Mouse (Mus musculus) neural tube, embryonic 15.5 days (tissue): Measurements from ENCODE around the gene Masp1. TPM values are rescaled to one million over a fixed set of nuclear protein-coding genes. Genes with fewer than 3 reads are reported as not detected.
A peak's percentile ranks its signal among the peaks of the same experiment; 100 is the strongest.

Experiments used
- ATAC-seq: fragments of 200-750 bp; cut with Nextera tagmentation; 2 replicates; pipeline ENCODE4 v1.8.0; 2017; ENCODE audit warnings: mild to moderate bottlenecking, moderate TSS enrichment, moderate library complexity; ENCODE audit not compliant: low FRiP score
- H3K27ac ChIP-seq: fragments of 300-500 bp; sonication (generic); replicated peaks from 2 replicates; pipeline ENCODE4 v1.5.1; 2015; ENCODE audit warnings: mild to moderate bottlenecking, inconsistent platforms
- H3K27me3 ChIP-seq: fragments of 300-500 bp; sonication (generic); replicated peaks from 2 replicates; pipeline ENCODE4 v1.6.1; 2015; ENCODE audit warnings: inconsistent platforms
- H3K36me3 ChIP-seq: fragments of 300-500 bp; sonication (generic); 2 replicates; pipeline ENCODE4 v1.6.1; 2015; ENCODE audit warnings: inconsistent platforms
- H3K4me1 ChIP-seq: fragments of 300-500 bp; sonication (generic); 2 replicates; pipeline ENCODE4 v1.6.1; 2015; ENCODE audit warnings: inconsistent platforms
- H3K4me2 ChIP-seq: fragments of 300-500 bp; sonication (generic); 2 replicates; pipeline ENCODE4 v1.6.1; 2015; ENCODE audit warnings: inconsistent platforms, mild to moderate bottlenecking, moderate library complexity
- H3K4me3 ChIP-seq: fragments of 300-500 bp; sonication (generic); replicated peaks from 2 replicates; pipeline ENCODE4 v1.5.1; 2015; ENCODE audit warnings: mild to moderate bottlenecking, inconsistent platforms
- H3K9ac ChIP-seq: fragments of 300-500 bp; sonication (generic); replicated peaks from 2 replicates; pipeline ENCODE4 v1.6.1; 2015; ENCODE audit warnings: mild to moderate bottlenecking, inconsistent platforms
- H3K9me3 ChIP-seq: fragments of 300-500 bp; sonication (generic); replicated peaks from 2 replicates; pipeline ENCODE4 v1.6.1; 2016; ENCODE audit warnings: inconsistent platforms
- WGBS: fragments of 180-500 bp; shearing (Covaris S2); methylation state at CpG from one replicate; pipeline ENCODE4 v1.1.7; 2015; ENCODE audit warnings: mixed read lengths; 5-methylcytosine and 5-hydroxymethylcytosine counted together
- polyA plus RNA-seq: library from polyadenylated mRNA; unstranded; fragments of >200 nt; fragmentation: Nextera tagmentation; extraction: Ambion mirVana; gene quantifications from 2 replicates; pipeline ENCODE4 v1.2.1, GENCODE M21; 2015

The Masp1 gene
- polyA plus RNA-seq = 23.0 and 25.6 TPM in 2 replicates

DNA sequence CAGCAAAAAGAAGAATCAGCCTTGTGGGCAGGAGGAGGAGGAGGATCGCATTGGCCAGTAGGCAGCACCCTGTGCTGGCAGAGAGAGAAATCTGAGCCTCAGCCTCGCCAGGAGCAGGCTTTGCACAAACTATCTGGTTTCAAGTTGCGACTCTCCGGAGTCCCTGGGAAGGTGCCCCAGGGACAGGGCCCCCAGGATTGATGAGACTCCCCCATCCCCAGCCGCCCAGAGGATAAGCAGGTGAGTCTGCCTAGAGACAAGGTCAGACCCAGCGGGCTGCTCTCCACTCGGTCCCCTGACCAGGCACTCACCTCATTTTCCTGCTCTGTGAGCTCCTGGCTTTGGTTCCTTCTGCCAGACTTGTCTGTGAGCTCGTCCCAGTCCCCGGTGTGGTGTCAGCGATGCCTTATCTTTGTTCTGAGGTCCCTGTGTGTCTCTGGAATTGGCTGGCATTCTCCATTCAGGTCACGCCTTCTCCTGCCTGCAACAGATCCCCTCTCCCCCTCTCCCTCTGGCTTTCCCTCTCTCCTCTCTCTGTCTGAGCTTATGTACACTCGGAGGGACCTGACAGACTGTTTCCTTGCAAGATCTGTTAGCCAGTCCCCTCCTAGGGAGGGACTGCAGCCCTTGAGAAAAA, at the start of gene Masp1, which contains the start of gene Rtp4:
Gene Masp1, minus strand, starts transcription at position 581 of the 637 bp plus-strand sequence.
Gene Rtp4, plus strand, starts transcription at position 57 of the 637 bp plus-strand sequence.
- H3K27me3 ChIP-seq = no peaks in the 10 kb centered on the region
- peak within 1 kb of the TSS; percentile 64 for H3K4me2 ChIP-seq
- no peaks in the 10 kb centered on the region for H3K9me3 ChIP-seq
- 2% methylated on average over 12 of the region's 12 CpGs for WGBS
- H3K9ac ChIP-seq = peak within 1 kb of the TSS; percentile 49
- peaks cover 73% of the 10 kb centered on the region for H3K4me1 ChIP-seq
- H3K27ac ChIP-seq = peak within 1 kb of the TSS; percentile 88
- peak within 1 kb of the TSS; percentile 44 for H3K4me3 ChIP-seq
- no peaks in the 10 kb centered on the region for H3K36me3 ChIP-seq
- peak; percentile 81 for ATAC-seq

DNA sequence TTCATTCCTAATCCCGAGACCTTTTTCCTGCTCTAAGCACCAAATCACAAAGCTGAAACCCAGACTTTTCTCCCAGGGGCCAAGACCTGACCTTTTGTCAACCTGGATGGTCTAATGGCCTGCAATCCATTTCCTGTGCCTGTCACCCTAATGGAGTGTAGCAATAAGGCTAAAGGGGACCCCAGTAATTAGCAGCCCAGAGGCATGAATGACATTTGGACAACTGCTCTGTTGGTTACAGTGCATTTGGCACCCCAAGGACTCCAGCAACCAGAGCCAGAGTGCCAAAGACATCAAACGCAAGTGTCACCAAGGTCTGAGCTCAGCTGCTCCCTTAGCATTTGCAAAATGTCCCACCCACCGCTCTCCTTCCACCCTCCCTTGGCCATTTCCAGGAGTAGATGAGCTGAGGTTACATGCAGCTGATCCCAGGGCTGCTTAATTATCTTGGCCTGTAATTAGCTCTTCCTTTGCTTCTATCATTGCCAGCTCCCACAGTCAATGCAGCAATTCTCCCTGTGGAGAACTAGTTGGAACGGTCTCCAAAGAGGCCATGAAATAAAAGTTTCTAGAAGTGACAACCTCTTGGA, 47.8 kb upstream of the Masp1 start:
- Histone ChIP-seq H3K36me3 (no peaks in the 10 kb centered on the region), H3K4me3 (no peak overlapping the region), H3K27me3 (no peaks in the 10 kb centered on the region), H3K9ac (no peak overlapping the region), H3K9me3 (no peaks in the 10 kb centered on the region), H3K4me1 (no peaks in the 10 kb centered on the region), H3K27ac (no peak overlapping the region), H3K4me2 (no peak overlapping the region)
- 31% methylated on average over 4 of the region's 4 CpGs for WGBS
- no peak for ATAC-seq

DNA sequence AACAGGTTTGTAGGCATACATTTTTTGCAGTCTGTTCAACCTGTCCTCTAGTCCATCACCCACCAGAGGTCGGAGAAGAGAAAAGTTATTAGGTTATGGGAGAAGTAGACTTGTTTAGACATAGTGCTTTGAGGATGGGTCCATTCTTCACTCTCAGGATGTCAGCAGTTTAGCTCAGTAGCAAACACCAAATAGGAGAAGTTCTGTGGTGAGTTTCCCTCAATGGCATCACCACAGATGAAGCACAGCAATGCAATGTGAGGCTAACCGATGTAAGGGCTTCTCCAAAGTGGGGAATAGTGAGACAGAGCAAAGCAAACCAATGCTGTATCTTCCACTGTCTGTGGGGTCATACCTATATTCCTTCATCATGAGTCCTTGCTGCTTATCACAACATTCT, 37.1 kb upstream of the Masp1 start:
- no peak for ATAC-seq
- no peak overlapping the region for H3K4me2 ChIP-seq
- no peaks in the 10 kb centered on the region for H3K9me3 ChIP-seq
- no peak overlapping the region for H3K27ac ChIP-seq
- H3K4me3 ChIP-seq = no peak overlapping the region
- H3K36me3 ChIP-seq = no peaks in the 10 kb centered on the region
- WGBS = 90% methylated on average over 2 of the region's 2 CpGs
- no peak overlapping the region for H3K9ac ChIP-seq
- H3K27me3 ChIP-seq = no peaks in the 10 kb centered on the region
- H3K4me1 ChIP-seq = 0 out of 2 replicates have a peak, but pooled peaks cover 2% of the 10 kb centered on the region

DNA sequence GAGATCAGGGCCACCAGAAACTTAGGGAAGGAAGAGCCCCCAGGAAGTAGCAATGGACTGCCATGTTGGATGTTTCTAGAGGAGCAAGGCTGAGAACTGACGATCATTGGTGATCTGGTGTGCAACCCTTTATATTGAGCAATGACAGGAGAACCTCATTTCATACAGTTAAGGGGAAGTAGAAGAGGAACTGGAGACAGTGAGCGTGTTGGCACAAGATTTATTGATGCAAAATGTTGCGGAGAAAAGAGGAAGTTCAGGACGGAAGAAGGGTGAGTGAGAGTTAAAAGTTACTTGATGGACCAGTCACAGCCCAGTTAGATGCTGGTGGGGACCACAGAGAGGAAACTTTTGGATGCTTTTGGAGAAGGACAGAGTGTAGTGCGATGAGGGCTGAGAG, 36.6 kb upstream of the Masp1 start:
- 90% methylated on average over 5 of the region's 5 CpGs for WGBS
- H3K27me3 ChIP-seq = no peaks in the 10 kb centered on the region
- no peak overlapping the region for H3K4me3 ChIP-seq
- no peak overlapping the region for H3K4me2 ChIP-seq
- H3K36me3 ChIP-seq = no peaks in the 10 kb centered on the region
- no peak overlapping the region for H3K27ac ChIP-seq
- no peak overlapping the region for H3K9ac ChIP-seq
- 0 out of 2 replicates have a peak, but pooled peaks cover 2% of the 10 kb centered on the region for H3K4me1 ChIP-seq
- no peaks in the 10 kb centered on the region for H3K9me3 ChIP-seq
- ATAC-seq = no peak

DNA sequence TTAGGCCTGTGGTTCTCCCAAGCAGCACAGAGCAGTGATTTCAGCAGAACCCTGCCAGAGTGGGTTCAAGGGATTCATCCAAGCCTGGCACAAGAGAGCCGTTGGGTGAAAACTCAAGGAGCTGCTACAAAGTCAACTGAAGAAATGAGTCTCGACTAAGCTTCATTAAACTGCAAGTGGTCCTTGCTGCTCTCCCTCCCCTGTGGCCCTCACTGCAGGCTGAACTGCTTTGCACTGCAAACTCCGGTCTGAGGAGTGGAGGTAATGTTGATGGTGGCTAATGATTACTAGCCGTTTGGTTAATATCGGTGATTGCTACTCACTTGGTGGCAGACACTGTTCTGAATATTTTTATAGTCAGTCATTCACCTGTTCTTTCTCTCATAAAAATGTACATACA, 34.1 kb upstream of the Masp1 start:
- Histone ChIP-seq H3K4me1 (peaks cover 5% of the 10 kb centered on the region; the same call in 1 of the 2 replicates), H3K4me2 (no peak overlapping the region), H3K9ac (no peak overlapping the region), H3K27ac (no peak overlapping the region), H3K36me3 (no peaks in the 10 kb centered on the region), H3K9me3 (no peaks in the 10 kb centered on the region), H3K4me3 (no peak overlapping the region), H3K27me3 (no peaks in the 10 kb centered on the region)
- 56% methylated on average over 5 of the region's 5 CpGs for WGBS
- 0 out of 2 replicates have a peak, but pooled peaks have one; percentile 25 for ATAC-seq

DNA sequence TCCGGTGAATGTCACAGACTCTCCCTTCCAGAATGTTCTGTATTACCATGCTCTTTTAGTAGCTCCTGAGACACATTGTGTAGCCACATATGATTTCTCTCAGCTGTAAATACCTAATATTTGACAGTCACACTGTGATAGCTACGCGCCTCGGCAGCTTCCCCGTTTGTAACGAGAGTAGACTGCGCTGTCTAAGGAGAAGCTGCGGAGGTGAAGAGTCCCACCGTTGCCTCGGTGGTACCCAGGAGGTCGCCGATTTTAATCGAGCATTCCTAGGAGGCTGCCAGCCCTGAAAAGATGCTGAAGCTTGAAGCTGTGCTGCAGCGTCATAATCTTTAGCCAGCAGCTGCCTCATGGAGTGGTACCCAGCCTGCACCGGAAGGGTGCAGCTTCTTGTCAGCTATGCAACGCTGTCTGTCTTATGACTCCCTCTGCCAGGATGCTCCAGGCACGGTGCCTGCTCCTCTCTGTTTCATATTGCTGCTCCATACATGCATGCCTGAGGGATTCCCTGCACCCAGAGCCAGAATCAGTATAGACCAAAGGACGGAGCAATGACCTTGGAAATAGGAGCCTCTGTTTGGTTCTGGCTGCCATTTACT, 30.5 kb upstream of the Masp1 start:
- Histone ChIP-seq H3K9ac (no peak overlapping the region), H3K27ac (no peak overlapping the region), H3K36me3 (no peaks in the 10 kb centered on the region), H3K27me3 (no peaks in the 10 kb centered on the region), H3K4me3 (no peak overlapping the region), H3K4me2 (peak overlapping the region; percentile 0; the same call in 1 of the 2 replicates), H3K9me3 (no peaks in the 10 kb centered on the region), H3K4me1 (peaks cover 5% of the 10 kb centered on the region; the same call in 1 of the 2 replicates)
- peak; percentile 56 for ATAC-seq
- WGBS = 69% methylated on average over 18 of the region's 18 CpGs

DNA sequence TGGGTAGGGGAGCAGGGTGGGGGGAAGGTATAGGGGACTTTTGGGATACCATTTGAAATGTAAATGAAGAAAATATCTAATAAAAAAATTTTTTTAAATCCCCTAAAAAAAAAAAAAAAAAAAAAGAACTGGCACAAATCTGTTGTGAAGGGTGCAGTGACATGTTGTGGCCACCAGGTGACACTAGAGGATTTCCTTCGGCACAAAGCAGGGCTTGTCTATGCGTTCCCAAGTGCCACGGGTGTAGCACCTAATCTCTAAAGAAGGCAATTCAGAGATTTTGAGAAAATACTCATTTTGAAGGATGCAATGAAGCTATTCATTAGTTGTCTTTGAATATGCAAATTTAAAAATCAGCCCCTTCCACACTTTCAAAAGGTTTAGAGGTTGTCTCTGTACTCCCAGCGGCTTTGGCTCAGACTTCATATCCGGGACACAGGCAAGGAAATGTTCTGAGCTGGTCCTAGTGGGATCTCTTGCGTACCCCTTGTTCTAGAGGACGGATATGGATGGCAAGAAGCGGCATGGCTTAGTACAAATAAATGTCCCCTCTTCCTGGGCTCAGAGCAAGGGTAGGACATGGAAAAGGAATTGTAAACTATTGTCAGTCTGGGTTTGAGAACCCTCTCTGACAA, 29.8 kb upstream of the Masp1 start:
- Histone ChIP-seq H3K4me1 (peaks cover 5% of the 10 kb centered on the region; the same call in 1 of the 2 replicates), H3K4me2 (no peak overlapping the region), H3K27me3 (no peaks in the 10 kb centered on the region), H3K36me3 (no peaks in the 10 kb centered on the region), H3K27ac (no peak overlapping the region), H3K9ac (no peak overlapping the region), H3K4me3 (no peak overlapping the region), H3K9me3 (no peaks in the 10 kb centered on the region)
- ATAC-seq = peak; percentile 72
- WGBS = 43% methylated on average over 8 of the region's 8 CpGs

DNA sequence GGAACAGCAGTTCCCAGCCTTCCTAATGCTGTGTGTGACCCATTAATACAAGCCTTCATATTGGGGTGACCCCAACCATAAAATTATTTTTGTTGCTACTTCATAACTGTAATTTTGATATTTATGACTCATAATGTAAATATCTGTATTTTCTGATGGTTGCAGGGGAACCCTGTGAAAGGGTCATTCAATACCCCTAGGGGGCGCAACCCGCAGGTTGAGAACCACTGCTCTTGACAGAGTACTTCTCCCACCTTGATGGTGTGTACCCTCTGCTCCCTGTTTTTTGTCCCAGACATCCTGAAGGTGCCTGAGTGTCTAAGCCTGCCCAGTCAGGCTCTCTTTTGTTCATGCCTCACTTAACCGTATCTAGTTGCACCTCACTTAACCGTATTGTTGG, 27.2 kb upstream of the Masp1 start:
- H3K9me3 ChIP-seq = no peaks in the 10 kb centered on the region
- H3K27ac ChIP-seq = no peak overlapping the region
- H3K4me3 ChIP-seq = no peak overlapping the region
- H3K36me3 ChIP-seq = no peaks in the 10 kb centered on the region
- no peaks in the 10 kb centered on the region for H3K27me3 ChIP-seq
- no peak overlapping the region for H3K9ac ChIP-seq
- H3K4me2 ChIP-seq = no peak overlapping the region
- WGBS = 91% methylated on average over 4 of the region's 4 CpGs
- H3K4me1 ChIP-seq = peaks cover 6% of the 10 kb centered on the region; the same call in 1 of the 2 replicates
- no peak for ATAC-seq

DNA sequence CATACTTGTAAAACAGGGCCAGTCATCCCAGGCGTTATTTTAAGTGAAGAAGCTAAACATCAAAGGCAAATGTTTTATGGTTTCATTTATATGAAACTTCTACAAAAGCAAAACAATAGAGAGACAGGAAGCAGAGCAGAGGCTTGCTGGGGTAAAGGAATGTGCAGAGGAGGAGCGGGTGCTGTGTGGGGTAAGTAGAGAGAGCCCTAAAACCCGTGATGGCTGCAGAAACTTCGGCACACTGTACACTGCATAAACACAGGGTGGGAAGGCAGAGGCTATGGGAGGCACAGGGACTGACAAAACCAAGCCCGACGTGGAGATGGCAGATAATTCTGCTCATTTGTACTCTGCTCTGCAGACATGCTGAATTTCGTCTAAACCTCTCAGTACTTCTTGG, 23.7 kb upstream of the Masp1 start:
- H3K9me3 ChIP-seq = no peaks in the 10 kb centered on the region
- H3K27ac ChIP-seq = no peak overlapping the region
- H3K4me1 ChIP-seq = 0 out of 2 replicates have a peak, but pooled peaks cover 6% of the 10 kb centered on the region
- H3K9ac ChIP-seq = no peak overlapping the region
- H3K27me3 ChIP-seq = no peaks in the 10 kb centered on the region
- H3K4me3 ChIP-seq = no peak overlapping the region
- H3K36me3 ChIP-seq = no peaks in the 10 kb centered on the region
- WGBS = 47% methylated on average over 7 of the region's 7 CpGs
- no peak for ATAC-seq
- no peak overlapping the region for H3K4me2 ChIP-seq

DNA sequence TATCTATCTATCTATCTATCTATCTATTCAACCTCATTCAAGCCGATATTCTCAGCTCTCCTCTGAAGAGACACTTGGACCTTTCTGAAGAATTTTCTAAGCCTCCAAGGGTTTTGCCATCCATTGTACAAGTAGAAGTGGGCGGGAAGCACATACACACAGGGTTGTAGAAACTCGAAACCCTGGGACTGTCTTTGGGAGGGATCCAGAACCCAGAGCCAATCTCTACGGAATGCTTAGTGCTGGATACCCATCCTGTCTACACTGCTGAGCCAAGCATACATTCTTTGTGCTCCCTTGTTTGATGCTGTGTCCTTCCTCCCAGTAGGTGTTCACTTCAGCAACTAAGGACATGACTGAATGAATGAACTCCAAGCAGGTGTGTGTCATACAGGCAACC, 22.3 kb upstream of the Masp1 start:
- 0 out of 2 replicates have a peak, but pooled peaks cover 6% of the 10 kb centered on the region for H3K4me1 ChIP-seq
- no peak for ATAC-seq
- H3K27ac ChIP-seq = no peak overlapping the region
- WGBS = 81% methylated on average over 4 of the region's 4 CpGs
- H3K9me3 ChIP-seq = no peaks in the 10 kb centered on the region
- H3K27me3 ChIP-seq = no peaks in the 10 kb centered on the region
- H3K36me3 ChIP-seq = no peaks in the 10 kb centered on the region
- no peak overlapping the region for H3K4me3 ChIP-seq
- H3K9ac ChIP-seq = no peak overlapping the region
- no peak overlapping the region for H3K4me2 ChIP-seq

DNA sequence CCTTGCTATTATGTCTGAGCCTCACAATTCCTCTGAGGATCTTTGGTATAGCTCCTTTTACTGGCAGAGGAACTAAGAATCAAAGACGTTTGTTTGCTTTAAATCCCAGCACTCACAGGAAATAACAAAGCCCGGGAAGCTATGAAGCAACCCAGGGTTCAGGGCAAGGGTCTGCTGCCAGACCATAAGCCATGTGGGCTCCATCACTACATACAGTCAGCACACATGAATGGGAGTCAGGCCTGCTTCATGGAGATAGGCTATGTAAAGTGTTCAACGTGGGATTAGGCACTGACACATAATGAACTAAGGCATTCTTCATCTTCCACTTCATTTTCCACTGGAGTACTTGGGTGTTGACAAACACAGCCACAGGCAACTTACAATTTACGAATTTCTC, 20.4 kb upstream of the Masp1 start:
- no peak for ATAC-seq
- Histone ChIP-seq H3K9me3 (no peaks in the 10 kb centered on the region), H3K27me3 (no peaks in the 10 kb centered on the region), H3K4me3 (no peak overlapping the region), H3K4me2 (no peak overlapping the region), H3K4me1 (0 out of 2 replicates have a peak, but pooled peaks cover 6% of the 10 kb centered on the region), H3K27ac (no peak overlapping the region), H3K9ac (no peak overlapping the region), H3K36me3 (no peaks in the 10 kb centered on the region)
- WGBS = 65% methylated on average over 4 of the region's 4 CpGs
